8 mouse cellular contexts compared by ENCODE assay signal in the genomic region with DNA sequence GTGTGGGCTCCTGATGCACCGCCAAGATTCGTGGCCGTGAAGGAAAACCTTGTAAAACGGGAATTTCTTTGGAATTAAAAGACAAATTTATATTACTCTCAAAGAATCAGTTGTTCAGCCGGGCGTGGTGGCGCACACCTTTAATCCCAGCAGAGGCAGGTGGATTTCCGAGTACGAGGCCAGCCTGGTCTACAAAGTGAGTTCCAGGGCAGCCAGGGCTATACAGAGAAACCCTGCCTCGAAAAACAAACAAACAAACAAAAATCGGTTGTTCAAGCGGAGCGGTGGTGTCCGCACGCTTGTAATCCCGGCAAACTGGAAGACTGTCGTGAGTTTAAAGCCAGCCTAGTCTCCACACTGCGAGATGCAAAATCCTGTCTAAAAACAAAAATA. TPM values are rescaled to one million over a fixed set of nuclear protein-coding genes. Genes with fewer than 3 reads are reported as not detected.
A peak's percentile ranks its signal among the peaks of the same experiment; 100 is the strongest.
DNase-seq lines count a peak whose midpoint lies in the region; ATAC-seq and TF ChIP-seq lines count a peak whose summit lies in the region.

No protein-coding gene starts in this region.

- peak overlapping the region; percentile 92 for H3K4me2 ChIP-seq in heart, embryonic 16.5 days (ENCODE audit: low read depth, low read length)
- H3K4me2 ChIP-seq in hindbrain, embryonic 12.5 days (replicated peaks) = peak overlapping the region; percentile 88
- H3K4me2 ChIP-seq in midbrain, embryonic 11.5 days = peak overlapping the region; percentile 68

- TF ChIP-seq CTCF in MEL (IDR thresholded peaks at IDR 0.05 in 2 of 3, conservative IDR thresholded peaks at IDR 0.05 in 1 of 3; ENCODE audit: control insufficient read depth in 1 of 3, insufficient read depth in 1 of 3, low read depth in 2 of 3, low read length in 3 of 3, poor library complexity in 1 of 3, severe bottlenecking in 1 of 3) = no peak

- TF ChIP-seq RAD21 in MEL (IDR thresholded peaks at IDR 0.05; ENCODE audit: low read depth, low read length) = no peak

- peaks cover 15% of the 10 kb centered on the region for H3K4me1 ChIP-seq in heart, embryonic 16.5 days (ENCODE audit: control insufficient read depth, insufficient read depth, low read length)
- H3K4me1 ChIP-seq in MEL (ENCODE audit: control insufficient read depth in 1 of 2, insufficient read depth in 2 of 2, low read length in 2 of 2) = peaks cover 5 to 24% of the 10 kb centered on the region in 2 experiments
- H3K4me1 ChIP-seq in hindbrain, embryonic 12.5 days = peaks cover 13% of the 10 kb centered on the region
- H3K4me1 ChIP-seq in midbrain, embryonic 11.5 days (ENCODE audit: control insufficient read depth, insufficient read depth, low read length) = peaks cover 11% of the 10 kb centered on the region

- ATAC-seq in heart, embryonic 16.5 days (replicated peaks; ENCODE audit: extremely low read depth, insufficient read depth, low FRiP score) = no peak
- ATAC-seq in hindbrain, embryonic 12.5 days (ENCODE audit: low FRiP score) = peak; percentile 46; the same call in 1 of the 2 replicates
- ATAC-seq in midbrain, embryonic 11.5 days (ENCODE audit: low FRiP score) = peak; percentile 47

- H3K27me3 ChIP-seq in heart, embryonic 16.5 days (ENCODE audit: control insufficient read depth, insufficient read depth, low read length) = no peaks in the 10 kb centered on the region
- H3K27me3 ChIP-seq in MEL (ENCODE audit: control insufficient read depth in 1 of 2, insufficient read depth in 2 of 2, low read length in 2 of 2) = no peaks in the 10 kb centered on the region
- no peaks in the 10 kb centered on the region for H3K27me3 ChIP-seq in hindbrain, embryonic 12.5 days
- H3K27me3 ChIP-seq in midbrain, embryonic 11.5 days (ENCODE audit: control insufficient read depth, insufficient read depth, low read length) = no peaks in the 10 kb centered on the region

- TF ChIP-seq EP300 in MEL (IDR thresholded peaks at IDR 0.05; ENCODE audit: low read depth in 1 of 2, low read length in 2 of 2) = no peak

- H3K79me2 ChIP-seq in MEL (ENCODE audit: control insufficient read depth, insufficient read depth, low read length, poor library complexity) = peaks cover 22% of the 10 kb centered on the region

- no peak for TF ChIP-seq POLR2A in MEL (IDR thresholded peaks at IDR 0.05; ENCODE audit: control insufficient read depth in 1 of 2, insufficient read depth in 1 of 2, low read depth in 1 of 2, low read length in 2 of 2, poor library complexity in 1 of 2)

- WGBS in heart, embryonic 16.5 days = 16% methylated on average over 18 of the region's 18 CpGs
- 21% methylated on average over 18 of the region's 18 CpGs for WGBS in hindbrain, embryonic 12.5 days
- WGBS in midbrain, embryonic 11.5 days = 15% methylated on average over 18 of the region's 18 CpGs

- H3K36me3 ChIP-seq in heart, embryonic 16.5 days (ENCODE audit: control insufficient read depth, insufficient read depth) = no peaks in the 10 kb centered on the region; the same call in 1 of the 2 replicates
- peaks cover 2 to 22% of the 10 kb centered on the region in 2 experiments for H3K36me3 ChIP-seq in MEL (ENCODE audit: control insufficient read depth in 1 of 2, insufficient read depth in 2 of 2, low read length in 2 of 2)
- H3K36me3 ChIP-seq in hindbrain, embryonic 12.5 days = 0 out of 2 replicates have a peak, but pooled peaks cover under 1% of the 10 kb centered on the region
- H3K36me3 ChIP-seq in midbrain, embryonic 11.5 days (ENCODE audit: control insufficient read depth, insufficient read depth, low read length) = no peaks in the 10 kb centered on the region

- H3K4me3 ChIP-seq in heart, embryonic 16.5 days (ENCODE audit: low read length) = peak overlapping the region; percentile 60
- H3K4me3 ChIP-seq in MEL (ENCODE audit: control insufficient read depth in 1 of 2, insufficient read depth in 1 of 2, low read depth in 2 of 2, low read length in 2 of 2) = peak overlapping the region; percentile 86 to 87
- peak overlapping the region; percentile 54 for H3K4me3 ChIP-seq in hindbrain, embryonic 12.5 days
- peak overlapping the region; percentile 64 for H3K4me3 ChIP-seq in midbrain, embryonic 11.5 days (ENCODE audit: low read depth, low read length)

- peak overlapping the region; percentile 68 for H3K9ac ChIP-seq in heart, embryonic 16.5 days (ENCODE audit: low read length)
- peak overlapping the region; percentile 39 for H3K9ac ChIP-seq in MEL (ENCODE audit: control insufficient read depth, low read depth, low read length, poor library complexity, severe bottlenecking)
- H3K9ac ChIP-seq in hindbrain, embryonic 12.5 days = peak overlapping the region; percentile 62
- H3K9ac ChIP-seq in midbrain, embryonic 11.5 days (ENCODE audit: low read length) = peak overlapping the region; percentile 36; the same call in 1 of the 2 replicates

- no peaks in the 10 kb centered on the region for H3K9me3 ChIP-seq in heart, embryonic 16.5 days (replicated peaks; ENCODE audit: control insufficient read depth, low read length)
- H3K9me3 ChIP-seq in MEL (replicated peaks; ENCODE audit: insufficient read depth, low read length) = no peaks in the 10 kb centered on the region
- H3K9me3 ChIP-seq in hindbrain, embryonic 12.5 days (replicated peaks) = no peaks in the 10 kb centered on the region
- H3K9me3 ChIP-seq in midbrain, embryonic 11.5 days (ENCODE audit: control insufficient read depth, low read length) = no peaks in the 10 kb centered on the region

- no peak for DNase-seq in heart, postnatal 14 days
- DNase-seq in MEL (ENCODE audit: low read depth, low spot score) = no peak
- no peak for DNase-seq in midbrain, embryonic 11.5 days (ENCODE audit: low spot score, missing footprints)
- no peak for DNase-seq in gastrocnemius, postnatal 4 days (ENCODE audit: low spot score in 2 of 2)
- DNase-seq in right cerebral cortex, postnatal 36 days (ENCODE audit: low spot score in 2 of 2) = no peak
- DNase-seq in kidney, adult 8-10 months = no peak

- intact Hi-C loops in heart, postnatal 14 days (cut with DNase I) = loop anchor here (5.0 kb wide), 1 partner anchor 36 kb away; a partner anchor contains a TSS

- no peak overlapping the region for H3K27ac ChIP-seq in heart, embryonic 16.5 days (ENCODE audit: low read length)
- H3K27ac ChIP-seq in MEL (ENCODE audit: control insufficient read depth, low read depth, low read length) = no peak overlapping the region
- H3K27ac ChIP-seq in hindbrain, embryonic 12.5 days = no peak overlapping the region
- no peak overlapping the region for H3K27ac ChIP-seq in midbrain, embryonic 11.5 days (ENCODE audit: low read depth, low read length)

RNA-seq across cellular contexts. Expression of a gene that starts 0.3 kb away (rescaled TPM):
- 9.4 and 10.0 TPM in 2 replicates for polyA plus RNA-seq in heart, embryonic 16.5 days (2015; fragmentation: Nextera tagmentation; extraction: Ambion mirVana)
- 10 to 100 TPM; 10.7 to 12.9 TPM for total RNA-seq in heart, postnatal 14 days (2021)
- 93.8 and 106 TPM in 2 replicates for total RNA-seq in MEL (2012; rRNA removed)
- 100 to 1,000 TPM in 1 of 2 experiments, 10 to 100 TPM in 1; 44.5 to 134 TPM for polyA plus RNA-seq in MEL (2012; ENCODE audit: insufficient read depth in 1 of 2, insufficient read length in 2 of 2, low read depth in 1 of 2, low replicate concordance in 2 of 2, missing spikeins in 1 of 2)
- polyA plus RNA-seq in hindbrain, embryonic 12.5 days (2016; fragmentation: Nextera tagmentation; extraction: Ambion mirVana) = 18.3 and 20.9 TPM in 2 replicates
- 13.2 and 14.7 TPM in 2 replicates for polyA plus RNA-seq in midbrain, embryonic 11.5 days (2014; fragmentation: Nextera tagmentation; extraction: Ambion mirVana)
- total RNA-seq in gastrocnemius, postnatal 4 days (2021) = 10 to 100 TPM; 21.1 to 22.4 TPM

RNA-seq across cellular contexts. Expression of a gene that starts 15.4 kb away (rescaled TPM):
- polyA plus RNA-seq in heart, embryonic 16.5 days (2015; fragmentation: Nextera tagmentation; extraction: Ambion mirVana) = 694 and 741 TPM in 2 replicates
- 100 to 1,000 TPM; 115 to 131 TPM for total RNA-seq in heart, postnatal 14 days (2021)
- total RNA-seq in MEL (2012; rRNA removed) = 267 and 714 TPM in 2 replicates
- 100 to 1,000 TPM; 220 to 756 TPM for polyA plus RNA-seq in MEL (2012; ENCODE audit: insufficient read depth in 1 of 2, insufficient read length in 2 of 2, low read depth in 1 of 2, low replicate concordance in 2 of 2, missing spikeins in 1 of 2)
- 514 and 546 TPM in 2 replicates for polyA plus RNA-seq in hindbrain, embryonic 12.5 days (2016; fragmentation: Nextera tagmentation; extraction: Ambion mirVana)
- 730 and 785 TPM in 2 replicates for polyA plus RNA-seq in midbrain, embryonic 11.5 days (2014; fragmentation: Nextera tagmentation; extraction: Ambion mirVana)
- total RNA-seq in gastrocnemius, postnatal 4 days (2021) = 10 to 100 TPM; 53.2 to 57.9 TPM

RNA-seq across cellular contexts. Expression of a gene that starts 36.9 kb away (rescaled TPM):
- 40.2 and 45.3 TPM in 2 replicates for polyA plus RNA-seq in heart, embryonic 16.5 days (2015; fragmentation: Nextera tagmentation; extraction: Ambion mirVana)
- 10 to 100 TPM; 11.3 to 13.4 TPM for total RNA-seq in heart, postnatal 14 days (2021)
- 101 and 118 TPM in 2 replicates for total RNA-seq in MEL (2012; rRNA removed)
- polyA plus RNA-seq in MEL (2012; ENCODE audit: insufficient read depth in 1 of 2, insufficient read length in 2 of 2, low read depth in 1 of 2, low replicate concordance in 2 of 2, missing spikeins in 1 of 2) = 100 to 1,000 TPM; 162 to 390 TPM
- polyA plus RNA-seq in hindbrain, embryonic 12.5 days (2016; fragmentation: Nextera tagmentation; extraction: Ambion mirVana) = 63.1 and 64.4 TPM in 2 replicates
- polyA plus RNA-seq in midbrain, embryonic 11.5 days (2014; fragmentation: Nextera tagmentation; extraction: Ambion mirVana) = 75.0 and 82.1 TPM in 2 replicates
- 10 to 100 TPM; 19.6 to 24.5 TPM for total RNA-seq in gastrocnemius, postnatal 4 days (2021)

RNA-seq across cellular contexts. Expression of a gene that starts 37.0 kb away (rescaled TPM):
- 53.7 and 59.2 TPM in 2 replicates for polyA plus RNA-seq in heart, embryonic 16.5 days (2015; fragmentation: Nextera tagmentation; extraction: Ambion mirVana)
- 10 to 100 TPM; 19.9 to 20.9 TPM for total RNA-seq in heart, postnatal 14 days (2021)
- total RNA-seq in MEL (2012; rRNA removed) = 95.2 and 99.2 TPM in 2 replicates
- 100 to 1,000 TPM in 1 of 2 experiments, not detected in 1; 128 TPM for polyA plus RNA-seq in MEL (2012; ENCODE audit: insufficient read depth in 1 of 2, insufficient read length in 2 of 2, low read depth in 1 of 2, low replicate concordance in 2 of 2, missing spikeins in 1 of 2)
- polyA plus RNA-seq in hindbrain, embryonic 12.5 days (2016; fragmentation: Nextera tagmentation; extraction: Ambion mirVana) = 75.8 and 76.4 TPM in 2 replicates
- polyA plus RNA-seq in midbrain, embryonic 11.5 days (2014; fragmentation: Nextera tagmentation; extraction: Ambion mirVana) = 64.0 and 64.7 TPM in 2 replicates
- 10 to 100 TPM; 36.0 to 36.5 TPM for total RNA-seq in gastrocnemius, postnatal 4 days (2021)

RNA-seq across cellular contexts. Expression of a gene that starts 48.4 kb away (rescaled TPM):
- polyA plus RNA-seq in heart, embryonic 16.5 days (2015; fragmentation: Nextera tagmentation; extraction: Ambion mirVana) = 1.9 and 2.8 TPM in 2 replicates
- total RNA-seq in heart, postnatal 14 days (2021) = 1 to 10 TPM; 5.9 to 6.6 TPM
- total RNA-seq in MEL (2012; rRNA removed) = 55.6 and 58.2 TPM in 2 replicates
- polyA plus RNA-seq in MEL (2012; ENCODE audit: insufficient read depth in 1 of 2, insufficient read length in 2 of 2, low read depth in 1 of 2, low replicate concordance in 2 of 2, missing spikeins in 1 of 2) = 100 to 1,000 TPM in 1 of 2 experiments, not detected in 1; 110 TPM
- polyA plus RNA-seq in hindbrain, embryonic 12.5 days (2016; fragmentation: Nextera tagmentation; extraction: Ambion mirVana) = 14.5 and 15.3 TPM in 2 replicates
- 6.6 and 7.2 TPM in 2 replicates for polyA plus RNA-seq in midbrain, embryonic 11.5 days (2014; fragmentation: Nextera tagmentation; extraction: Ambion mirVana)
- 10 to 100 TPM; 11.7 to 14.1 TPM for total RNA-seq in gastrocnemius, postnatal 4 days (2021)
